Mouse (Mus musculus): ENCODE measurements around the gene Trak1.
A peak's percentile ranks its signal among the peaks of the same experiment; 100 is the strongest.

GRCm38 (mm10) chr9:121352131-121352606, 54.9 kb downstream of the Trak1 start:
- TF ChIP-seq POLR2A (IDR thresholded peaks at IDR 0.05; ENCODE audit: borderline replicate concordance, insufficient read depth, low read length) (no peak), CTCF (IDR thresholded peaks at IDR 0.05; ENCODE audit: borderline replicate concordance, insufficient read depth, low read depth, low read length) (peak; percentile 48; the same call in 1 of the 2 replicates)

Data from cerebellum, adult 2 months (tissue).